Mouse (Mus musculus) stomach, postnatal 0 days (tissue): ENCODE measurements around the gene Gpr55. TPM values are rescaled to one million over a fixed set of nuclear protein-coding genes. Genes with fewer than 3 reads are reported as not detected.
A peak's percentile ranks its signal among the peaks of the same experiment; 100 is the strongest.

ENCODE experiments used
- ATAC-seq: fragments of 200-750 bp; cut with Nextera tagmentation; 2 replicates; pipeline ENCODE4 v1.8.0; 2017; ENCODE audit not compliant: low FRiP score, low TSS enrichment
- DNase-seq: peaks from one replicate; pipeline ENCODE4 v3.0.0-alpha.2; 2016; ENCODE audit warnings: low spot score
- H3K27ac ChIP-seq: fragments of 300-500 bp; sonication (generic); replicated peaks from 2 replicates; pipeline ENCODE4 v1.5.1; 2014; ENCODE audit warnings: mild to moderate bottlenecking, control low read depth
- H3K27me3 ChIP-seq: fragments of 300-500 bp; sonication (generic); 2 replicates; pipeline ENCODE4 v1.6.1; 2014; ENCODE audit warnings: low read length; ENCODE audit not compliant: control insufficient read depth, insufficient read depth
- H3K36me3 ChIP-seq: fragments of 300-500 bp; sonication (generic); 2 replicates; pipeline ENCODE4 v1.6.1; 2014; ENCODE audit warnings: low read length, mixed read lengths; ENCODE audit not compliant: control insufficient read depth, insufficient read depth
- H3K4me1 ChIP-seq: fragments of 300-500 bp; sonication (generic); replicated peaks from 2 replicates; pipeline ENCODE4 v1.6.1; 2014; ENCODE audit warnings: antibody characterized with exemption; ENCODE audit not compliant: control insufficient read depth, insufficient read depth
- H3K4me2 ChIP-seq: fragments of 300-500 bp; sonication (generic); replicated peaks from 2 replicates; pipeline ENCODE4 v1.6.1; 2014; ENCODE audit warnings: low read depth, mild to moderate bottlenecking, control low read depth, moderate library complexity
- H3K4me3 ChIP-seq: fragments of 300-500 bp; sonication (generic); 2 replicates; pipeline ENCODE4 v1.5.1; 2014; ENCODE audit warnings: low read depth, low read length, control low read depth
- H3K9ac ChIP-seq: fragments of 300-500 bp; sonication (generic); 2 replicates; pipeline ENCODE4 v1.6.1; 2014; ENCODE audit warnings: mild to moderate bottlenecking, low read length, control low read depth, mixed read lengths
- H3K9me3 ChIP-seq: fragments of 300-500 bp; sonication (generic); 2 replicates; pipeline ENCODE4 v1.6.1; 2016; ENCODE audit warnings: low read length; ENCODE audit not compliant: control insufficient read depth
- CTCF ChIP-seq: IDR thresholded peaks from 2 replicates; pipeline ENCODE4 v1.5.1; 2016; ENCODE audit warnings: antibody characterized with exemption, low read depth, mild to moderate bottlenecking, moderate library complexity
- EP300 ChIP-seq: optimal IDR thresholded peaks from 2 replicates; pipeline ENCODE3; 2016; ENCODE audit warnings: antibody characterized with exemption
- WGBS: fragments of 180-500 bp; shearing (Covaris S2); extraction: QIAGEN DNeasy Blood & Tissue Kit; methylation state at CpG from one replicate; pipeline ENCODE4 v1.1.7; 2014; 5-methylcytosine and 5-hydroxymethylcytosine counted together
- polyA plus RNA-seq: library from polyadenylated mRNA; unstranded; fragments of >200 nt; fragmentation: Nextera tagmentation; extraction: Ambion mirVana; gene quantifications from 2 replicates; pipeline ENCODE4 v1.2.1, GENCODE M21; 2015

Gene Gpr55
- polyA plus RNA-seq, 1 experiment from 2014 or later, result 0.16 TPM

- Histone ChIP-seq H3K36me3 (peaks cover 17% of the 10 kb centered on the region; the same call in 1 of the 2 replicates), H3K4me3 (no peak overlapping the region), H3K9me3 (no peaks in the 10 kb centered on the region), H3K27ac (no peak overlapping the region), H3K4me1 (peaks cover 10% of the 10 kb centered on the region), H3K27me3 (no peaks in the 10 kb centered on the region), H3K4me2 (no peak overlapping the region), H3K9ac (no peak overlapping the region)
- ATAC-seq, result no peak
- DNase-seq, result no peak
- 88% methylated on average over 12 of the region's 12 CpGs for WGBS
- TF ChIP-seq EP300, result no peak
- TF ChIP-seq CTCF, result no peak
Measured at GRCm38 (mm10) chr1:85906892-85907291, 53.9 kb downstream of the Gpr55 start.

GRCm38 (mm10) chr1:85902108-85902561 is 58.7 kb downstream of the Gpr55 start:
- H3K27ac ChIP-seq, result peak overlapping the region; percentile 30; the same call in 1 of the 2 replicates
- no peaks in the 10 kb centered on the region for H3K27me3 ChIP-seq
- 0 out of 2 replicates have a peak, but pooled peaks have one; percentile 11 for ATAC-seq

GRCm38 (mm10) chr1:85901516-85902107 is 59.2 kb downstream of the Gpr55 start:
- H3K4me1 ChIP-seq, result peaks cover 34% of the 10 kb centered on the region
- 56% methylated on average over 3 of the region's 3 CpGs for WGBS
- H3K9ac ChIP-seq, result no peak overlapping the region
- TF ChIP-seq CTCF, result no peak
- no peak for TF ChIP-seq EP300
- no peak overlapping the region for H3K4me3 ChIP-seq
- H3K4me2 ChIP-seq, result peak overlapping the region; percentile 17; the same call in 1 of the 2 replicates
- H3K27me3 ChIP-seq, result no peaks in the 10 kb centered on the region
- H3K9me3 ChIP-seq, result no peaks in the 10 kb centered on the region
- no peak for DNase-seq
- H3K36me3 ChIP-seq, result peaks cover 8% of the 10 kb centered on the region; the same call in 1 of the 2 replicates
- peak overlapping the region; percentile 30 for H3K27ac ChIP-seq
- 0 out of 2 replicates have a peak, but pooled peaks have one; percentile 17 for ATAC-seq

More at GRCm38 (mm10) chr1:85902108-85902561, 58.7 kb downstream of the Gpr55 start:
- peak overlapping the region; percentile 17; the same call in 1 of the 2 replicates for H3K4me2 ChIP-seq
- no peaks in the 10 kb centered on the region for H3K9me3 ChIP-seq
- no peak overlapping the region for H3K4me3 ChIP-seq
- TF ChIP-seq EP300 (no peak), CTCF (no peak)
- H3K4me1 ChIP-seq, result peaks cover 31% of the 10 kb centered on the region
- DNase-seq, result peak; percentile 58
- H3K36me3 ChIP-seq, result peaks cover 13% of the 10 kb centered on the region; the same call in 1 of the 2 replicates
- no peak overlapping the region for H3K9ac ChIP-seq
- WGBS, result 17% methylated on average over 7 of the region's 7 CpGs

GRCm38 (mm10) chr1:85900521-85901333 is 60.1 kb downstream of the Gpr55 start:
- H3K4me3 ChIP-seq, result no peak overlapping the region
- 52% methylated on average over 7 of the region's 7 CpGs for WGBS
- H3K9ac ChIP-seq, result 0 out of 2 replicates have a peak overlapping the region, but pooled peaks have one; percentile 27
- peak overlapping the region; percentile 27 for H3K4me2 ChIP-seq
- H3K27ac ChIP-seq, result peak overlapping the region; percentile 70
- no peaks in the 10 kb centered on the region for H3K27me3 ChIP-seq
- ATAC-seq (no peak), DNase-seq (no peak)
- H3K36me3 ChIP-seq, result peaks cover 3% of the 10 kb centered on the region; the same call in 1 of the 2 replicates
- H3K4me1 ChIP-seq, result peaks cover 39% of the 10 kb centered on the region
- peak; percentile 34 for TF ChIP-seq EP300
- TF ChIP-seq CTCF, result no peak
- no peaks in the 10 kb centered on the region for H3K9me3 ChIP-seq

- DNase-seq (no peak), ATAC-seq (no peak)
- Histone ChIP-seq H3K9me3 (no peaks in the 10 kb centered on the region), H3K4me2 (no peak overlapping the region), H3K4me1 (peaks cover 39% of the 10 kb centered on the region), H3K9ac (0 out of 2 replicates have a peak overlapping the region, but pooled peaks have one; percentile 24), H3K27ac (no peak overlapping the region; the same call in 1 of the 2 replicates), H3K36me3 (no peaks in the 10 kb centered on the region), H3K27me3 (no peaks in the 10 kb centered on the region), H3K4me3 (no peak overlapping the region)
- TF ChIP-seq CTCF, result peak; percentile 50
- no peak for TF ChIP-seq EP300
Measured at GRCm38 (mm10) chr1:85899388-85899761, 61.4 kb downstream of the Gpr55 start.
